Mouse (Mus musculus): ENCODE measurements around the gene Pagr1a. TPM values are rescaled to one million over a fixed set of nuclear protein-coding genes. Genes with fewer than 3 reads are reported as not detected.

Pagr1a gene
- polyA plus RNA-seq (2012): 31.1 and 76.8 TPM in 2 replicates

- no peak for TF ChIP-seq GATA1 (IDR thresholded peaks at IDR 0.05; ENCODE audit: low read length)
Observed at GRCm38 (mm10) chr7:127016971-127017949, at the start of gene Pagr1a. TSS of gene Pagr1a (minus strand) at chr7:127017352.

GRCm38 (mm10) chr7:127066317-127066716 is 49.2 kb upstream of the Pagr1a start:
- no peak for TF ChIP-seq GATA1 (IDR thresholded peaks at IDR 0.05; ENCODE audit: low read length)

GRCm38 (mm10) chr7:127065538-127065937 is 48.4 kb upstream of the Pagr1a start:
- TF ChIP-seq GATA1 (IDR thresholded peaks at IDR 0.05; ENCODE audit: low read length): no peak

- no peak for TF ChIP-seq GATA1 (IDR thresholded peaks at IDR 0.05; ENCODE audit: low read length)
Observed at GRCm38 (mm10) chr7:127055026-127055585, 38.0 kb upstream of the Pagr1a start.

GRCm38 (mm10) chr7:127041851-127042672 is 24.9 kb upstream of the Pagr1a start, which contains the start of gene Kif22:
TSS of gene Kif22 (minus strand) at chr7:127042471.
- TF ChIP-seq GATA1 (IDR thresholded peaks at IDR 0.05; ENCODE audit: low read length): no peak

GRCm38 (mm10) chr7:127031244-127031643 is 14.1 kb upstream of the Pagr1a start:
- no peak for TF ChIP-seq GATA1 (IDR thresholded peaks at IDR 0.05; ENCODE audit: low read length)

- TF ChIP-seq GATA1 (IDR thresholded peaks at IDR 0.05; ENCODE audit: low read length): no peak
Observed at GRCm38 (mm10) chr7:127030172-127030571, 13.0 kb upstream of the Pagr1a start.

- no peak for TF ChIP-seq GATA1 (IDR thresholded peaks at IDR 0.05; ENCODE audit: low read length)
Observed at GRCm38 (mm10) chr7:127027885-127028284, 10.7 kb upstream of the Pagr1a start.

- no peak for TF ChIP-seq GATA1 (IDR thresholded peaks at IDR 0.05; ENCODE audit: low read length)
Observed at GRCm38 (mm10) chr7:127026984-127027726, 10.0 kb upstream of the Pagr1a start, which contains the start of gene Maz. TSS of gene Maz (minus strand) at chr7:127027037.

GRCm38 (mm10) chr7:127026616-127026983 is 9.4 kb upstream of the Pagr1a start:
- no peak for TF ChIP-seq GATA1 (IDR thresholded peaks at IDR 0.05; ENCODE audit: low read length)

- TF ChIP-seq GATA1 (IDR thresholded peaks at IDR 0.05; ENCODE audit: low read length): no peak
Observed at GRCm38 (mm10) chr7:127026161-127026600, 9.0 kb upstream of the Pagr1a start.

- no peak for TF ChIP-seq GATA1 (IDR thresholded peaks at IDR 0.05; ENCODE audit: low read length)
Observed at GRCm38 (mm10) chr7:127025556-127026160, 8.5 kb upstream of the Pagr1a start.

- no peak for TF ChIP-seq GATA1 (IDR thresholded peaks at IDR 0.05; ENCODE audit: low read length)
Observed at GRCm38 (mm10) chr7:127024755-127025555, 7.8 kb upstream of the Pagr1a start.
